ENCODE assay signal across 10 mouse cellular contexts in the genomic region with DNA sequence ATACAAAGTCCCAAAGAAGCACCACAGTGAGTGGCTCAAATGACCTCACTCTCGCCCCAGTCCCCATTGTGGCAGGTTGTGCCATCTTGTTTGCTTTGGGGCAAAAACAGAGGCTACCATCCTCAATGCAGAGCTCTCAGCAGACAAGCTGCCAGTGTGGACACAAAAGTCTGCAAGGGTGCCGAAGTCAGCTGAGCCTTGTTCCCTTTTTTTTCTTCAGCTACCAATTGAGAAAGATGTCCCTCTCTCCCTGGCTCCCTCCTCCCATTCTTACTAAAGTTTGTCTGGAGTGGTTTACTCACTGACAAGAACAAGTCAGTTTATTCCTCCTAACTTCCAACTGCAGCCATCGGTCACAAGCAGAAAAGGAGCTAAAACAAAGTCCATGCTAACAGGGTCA. TPM values are rescaled to one million over a fixed set of nuclear protein-coding genes. Genes with fewer than 3 reads are reported as not detected.
DNase-seq lines count a peak whose midpoint lies in the region; ATAC-seq and TF ChIP-seq lines count a peak whose summit lies in the region.
"Had no signal": no experiment of that assay in that cellular context is flagged by ENCODE, and none has a peak within 500 bp of the region (broad histone marks: within the 10 kb centered on the region; RNA-seq: fewer than 3 reads in every experiment).

No protein-coding gene starts in this region.

- no peaks in the 10 kb centered on the region for H3K36me3 ChIP-seq in limb, embryonic 12.5 days
- peaks cover 5% of the 10 kb centered on the region; the same call in 1 of the 2 replicates for H3K36me3 ChIP-seq in limb, embryonic 10.5 days
- H3K36me3 ChIP-seq in liver, embryonic 13.5 days = no peaks in the 10 kb centered on the region
- H3K36me3 ChIP-seq in small intestine, adult 2 months (ENCODE audit: control insufficient read depth, insufficient read depth, low read length) = no peaks in the 10 kb centered on the region

- H3K4me1 ChIP-seq in limb, embryonic 12.5 days (replicated peaks) = peaks cover 42% of the 10 kb centered on the region
- H3K4me1 ChIP-seq in limb, embryonic 10.5 days = peaks cover 34% of the 10 kb centered on the region
- H3K4me1 ChIP-seq in cortical plate, adult 2 months (ENCODE audit: control insufficient read depth, insufficient read depth, low read length) = peaks cover 9% of the 10 kb centered on the region; the same call in 1 of the 2 replicates
- peaks cover 68% of the 10 kb centered on the region for H3K4me1 ChIP-seq in liver, embryonic 13.5 days (replicated peaks)
- no peaks in the 10 kb centered on the region for H3K4me1 ChIP-seq in small intestine, adult 2 months (ENCODE audit: control insufficient read depth, insufficient read depth, insufficient read length, low read length)

- no peak overlapping the region for H3K4me3 ChIP-seq in limb, embryonic 12.5 days (replicated peaks)
- H3K4me3 ChIP-seq in limb, embryonic 10.5 days = no peak overlapping the region
- no peak overlapping the region for H3K4me3 ChIP-seq in cortical plate, adult 2 months (ENCODE audit: insufficient read depth, low read length)
- no peak overlapping the region for H3K4me3 ChIP-seq in liver, embryonic 13.5 days (replicated peaks)
- H3K4me3 ChIP-seq in small intestine, adult 2 months (ENCODE audit: low read depth, low read length) = no peak overlapping the region

- ATAC-seq in limb, embryonic 12.5 days (ENCODE audit: insufficient number of reproducible peaks, insufficient read depth, low FRiP score, low TSS enrichment, low read depth) = no peak
- no peak for ATAC-seq in liver, embryonic 13.5 days (ENCODE audit: low read depth)

- TF ChIP-seq POLR2A in cortical plate, adult 2 months (IDR thresholded peaks at IDR 0.05; ENCODE audit: extremely low read depth, insufficient read depth, low read length) = no peak
- no peak for TF ChIP-seq POLR2A in small intestine, adult 2 months (IDR thresholded peaks at IDR 0.05; ENCODE audit: low read depth, low read length)

- DNase-seq in limb, embryonic 10.5 days (ENCODE audit: low spot score) = no peak
- DNase-seq in liver, embryonic 13.5 days = no peak
- no peak for DNase-seq in cerebellum, adult 8-10 months
- no peak for DNase-seq in yolk sac, embryonic 10.5 days (ENCODE audit: low spot score)
- DNase-seq: cerebellum, adult 18-20 months; gastrocnemius, postnatal 25 days; thymus, postnatal 4 days had no signal

- no peak for TF ChIP-seq CTCF in cortical plate, adult 2 months (IDR thresholded peaks at IDR 0.05; ENCODE audit: extremely low read depth, insufficient read depth, low read length)
- no peak for TF ChIP-seq CTCF in small intestine, adult 2 months (IDR thresholded peaks at IDR 0.05; ENCODE audit: extremely low read depth, insufficient read length, insufficient replicate concordance, low read depth, low read length)

- H3K9me3 ChIP-seq in limb, embryonic 12.5 days = no peaks in the 10 kb centered on the region
- no peaks in the 10 kb centered on the region for H3K9me3 ChIP-seq in limb, embryonic 10.5 days (replicated peaks)
- no peaks in the 10 kb centered on the region for H3K9me3 ChIP-seq in liver, embryonic 13.5 days (replicated peaks)

- H3K4me2 ChIP-seq in limb, embryonic 12.5 days = no peak overlapping the region
- H3K4me2 ChIP-seq in liver, embryonic 13.5 days = peak overlapping the region; percentile 4; the same call in 1 of the 2 replicates

- H3K27me3 ChIP-seq in limb, embryonic 12.5 days = no peaks in the 10 kb centered on the region
- H3K27me3 ChIP-seq in limb, embryonic 10.5 days (ENCODE audit: low read depth, poor library complexity, severe bottlenecking) = no peaks in the 10 kb centered on the region
- H3K27me3 ChIP-seq in liver, embryonic 13.5 days = no peaks in the 10 kb centered on the region
- no peaks in the 10 kb centered on the region for H3K27me3 ChIP-seq in small intestine, adult 2 months (ENCODE audit: control insufficient read depth, insufficient read depth, low read length)

- 76% methylated on average over 3 of the region's 3 CpGs for WGBS in limb, embryonic 12.5 days
- 88% methylated on average over 3 of the region's 3 CpGs for WGBS in limb, embryonic 10.5 days
- WGBS in liver, embryonic 13.5 days (ENCODE audit: insufficient replicate concordance) = 40% methylated on average over 3 of the region's 3 CpGs
- 73% methylated on average over 3 of the region's 3 CpGs for WGBS in small intestine, adult 2 months

- peak overlapping the region; percentile 66 for H3K27ac ChIP-seq in limb, embryonic 12.5 days
- no peak overlapping the region for H3K27ac ChIP-seq in limb, embryonic 10.5 days
- peak overlapping the region; percentile 58; the same call in 1 of the 2 replicates for H3K27ac ChIP-seq in cortical plate, adult 2 months (ENCODE audit: insufficient read depth, low read length)
- H3K27ac ChIP-seq in liver, embryonic 13.5 days = peak overlapping the region; percentile 45; the same call in 1 of the 2 replicates
- peak overlapping the region; percentile 31; the same call in 1 of the 2 replicates for H3K27ac ChIP-seq in small intestine, adult 2 months (ENCODE audit: insufficient read depth, low read depth, low read length)

- H3K9ac ChIP-seq in limb, embryonic 12.5 days (replicated peaks) = no peak overlapping the region
- no peak overlapping the region for H3K9ac ChIP-seq in liver, embryonic 13.5 days

RNA-seq across cellular contexts. Expression of a gene that starts 19.7 kb away (rescaled TPM):
- polyA plus RNA-seq in limb, embryonic 12.5 days (2016; fragmentation: Nextera tagmentation; extraction: Ambion mirVana) = 113 and 120 TPM in 2 replicates
- polyA plus RNA-seq in limb, embryonic 10.5 days (2016; fragmentation: Nextera tagmentation; extraction: Ambion mirVana) = 87.9 and 98.3 TPM in 2 replicates
- 52.1 and 54.4 TPM in 2 replicates for polyA plus RNA-seq in cortical plate, adult 2 months (2012; rRNA removed)
- 24.2 and 33.2 TPM in 2 replicates for polyA plus RNA-seq in liver, embryonic 13.5 days (2015; fragmentation: Nextera tagmentation; extraction: Ambion mirVana)
- polyA plus RNA-seq in small intestine, adult 2 months (2012; rRNA removed) = 5.3 and 9.8 TPM in 2 replicates

RNA-seq across cellular contexts. Expression of a gene that starts 38.6 kb away (rescaled TPM):
- 62.8 and 65.1 TPM in 2 replicates for polyA plus RNA-seq in limb, embryonic 12.5 days (2016; fragmentation: Nextera tagmentation; extraction: Ambion mirVana)
- 68.6 and 77.0 TPM in 2 replicates for polyA plus RNA-seq in limb, embryonic 10.5 days (2016; fragmentation: Nextera tagmentation; extraction: Ambion mirVana)
- polyA plus RNA-seq in cortical plate, adult 2 months (2012; rRNA removed) = 34.9 and 35.6 TPM in 2 replicates
- polyA plus RNA-seq in liver, embryonic 13.5 days (2015; fragmentation: Nextera tagmentation; extraction: Ambion mirVana) = 53.6 and 59.5 TPM in 2 replicates
- polyA plus RNA-seq in small intestine, adult 2 months (2012; rRNA removed) = 6.4 and 14.7 TPM in 2 replicates
